Mouse (Mus musculus) lung, postnatal 0 days (tissue): ENCODE results near the gene 2310057M21Rik.

Experiments used
- CTCF ChIP-seq: IDR thresholded peaks from 2 replicates; pipeline ENCODE4 v1.5.1; 2016; ENCODE audit warnings: antibody characterized with exemption, mild to moderate bottlenecking
- EP300 ChIP-seq: IDR thresholded peaks from 2 replicates; pipeline ENCODE4 v1.6.1; 2016; ENCODE audit warnings: antibody characterized with exemption, mild to moderate bottlenecking, control low read depth

DNA sequence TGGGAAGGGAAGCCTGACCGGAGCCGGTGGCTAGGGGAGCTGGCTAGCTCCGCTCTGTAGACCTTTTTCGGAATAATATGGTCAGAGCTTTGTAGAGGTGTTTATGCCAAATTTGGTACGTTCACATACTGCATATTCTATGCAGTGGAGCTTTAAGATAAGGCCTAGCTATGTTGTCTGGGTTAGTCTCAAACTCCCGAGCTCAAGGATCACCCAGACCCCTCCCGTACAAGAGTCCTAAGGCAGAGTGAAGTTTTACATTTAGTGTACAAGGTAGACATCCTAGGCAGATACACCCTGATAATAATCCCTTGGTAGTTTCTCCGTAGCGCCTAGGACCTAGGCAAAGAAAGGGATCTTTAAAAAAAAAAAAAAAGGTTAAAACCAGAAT is 8.9 kb upstream of the 2310057M21Rik start:
- TF ChIP-seq CTCF (no peak), EP300 (no peak)
